Mouse (Mus musculus) thymus, adult 2 months (tissue): ENCODE data around the gene Zcchc4. TPM values are rescaled to one million over a fixed set of nuclear protein-coding genes. Genes with fewer than 3 reads are reported as not detected.

Experiments used
- DNase-seq: peaks from one replicate; pipeline ENCODE4 v3.0.0; 2021
- H3K27ac ChIP-seq: fragments of 200-500 bp; 2 replicates; pipeline ENCODE4 v1.5.1; 2012; ENCODE audit warnings: low read length, control low read depth; ENCODE audit not compliant: control insufficient read depth, insufficient read depth
- H3K27me3 ChIP-seq: fragments of 200-500 bp; 2 replicates; pipeline ENCODE4 v1.6.1; 2012; ENCODE audit warnings: mild to moderate bottlenecking, low read length, moderate library complexity, mixed read lengths; ENCODE audit not compliant: control insufficient read depth, insufficient read depth
- H3K36me3 ChIP-seq: fragments of 200-500 bp; 2 replicates; pipeline ENCODE4 v1.6.1; 2012; ENCODE audit warnings: mild to moderate bottlenecking, low read length, moderate library complexity; ENCODE audit not compliant: control insufficient read depth, insufficient read depth
- H3K4me1 ChIP-seq: fragments of 200-500 bp; replicated peaks from 2 replicates; pipeline ENCODE4 v1.6.1; 2012; ENCODE audit warnings: low read length; ENCODE audit not compliant: control insufficient read depth, insufficient read depth
- H3K4me3 ChIP-seq: fragments of 200-500 bp; 2 replicates; pipeline ENCODE4 v1.5.1; 2012; ENCODE audit warnings: mild to moderate bottlenecking, low read length, control low read depth, moderate library complexity; ENCODE audit not compliant: control insufficient read depth, insufficient read depth
- CTCF ChIP-seq: fragments of 200-500 bp; IDR thresholded peaks from 2 replicates; pipeline ENCODE4 v1.5.1; 2012; ENCODE audit warnings: mild to moderate bottlenecking, control low read depth, low read length, moderate library complexity, borderline replicate concordance; ENCODE audit not compliant: control insufficient read depth, poor library complexity, insufficient read depth; ENCODE audit errors: extremely low read depth
- POLR2A ChIP-seq: fragments of 200-500 bp; IDR thresholded peaks from 2 replicates; pipeline ENCODE4 v1.6.1; 2012; ENCODE audit warnings: mild to moderate bottlenecking, low read length, control low read depth, moderate library complexity; ENCODE audit not compliant: control insufficient read depth, poor library complexity, insufficient read depth; ENCODE audit errors: extremely low read depth
- WGBS: fragments of 180-500 bp; shearing (Covaris S2); methylation state at CpG from one replicate; pipeline ENCODE4 v1.1.7; 2018; 5-methylcytosine and 5-hydroxymethylcytosine counted together
- polyA plus RNA-seq: library from polyadenylated mRNA; depleted of rRNA; stranded (reverse); fragments of >200 nt; gene quantifications from 2 replicates; pipeline ENCODE4 v1.2.3, GENCODE M21; 2012

Gene Zcchc4
- polyA plus RNA-seq, 1 experiment, result 10.2 TPM

DNA sequence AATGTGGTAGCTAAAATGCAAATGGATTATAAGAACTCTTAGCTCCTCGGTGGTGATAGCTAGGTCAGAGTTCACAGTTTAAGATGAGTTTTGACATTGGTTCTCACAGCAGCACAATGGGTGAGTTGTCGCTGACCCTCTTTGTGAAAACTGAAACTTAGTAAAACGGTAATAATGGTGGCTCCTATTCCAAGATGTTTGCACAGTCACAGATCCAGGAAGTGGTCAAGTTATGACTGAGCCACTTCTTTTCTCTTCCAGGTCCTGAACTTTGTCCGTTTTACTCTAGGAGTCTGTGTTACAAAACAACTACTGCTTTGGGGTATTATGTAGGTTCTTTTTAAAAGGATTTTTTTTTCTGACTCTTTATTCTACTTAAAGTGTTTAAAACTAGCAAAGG lies 32.0 kb upstream of the Zcchc4 start:
- peaks cover 2% of the 10 kb centered on the region; the same call in 1 of the 2 replicates for H3K4me1 ChIP-seq
- H3K27ac ChIP-seq, result no peak overlapping the region
- no peaks in the 10 kb centered on the region for H3K36me3 ChIP-seq
- TF ChIP-seq CTCF, result no peak
- TF ChIP-seq POLR2A, result no peak
- no peak for DNase-seq
- no peaks in the 10 kb centered on the region for H3K27me3 ChIP-seq
- 23% methylated on average over 4 of the region's 4 CpGs for WGBS
- no peak overlapping the region for H3K4me3 ChIP-seq

GRCm38 (mm10) chr5:52746920-52747319 lies 28.3 kb upstream of the Zcchc4 start:
- no peak for DNase-seq
- no peaks in the 10 kb centered on the region for H3K36me3 ChIP-seq
- TF ChIP-seq POLR2A (no peak), CTCF (no peak)
- no peaks in the 10 kb centered on the region for H3K27me3 ChIP-seq
- no peak overlapping the region for H3K4me3 ChIP-seq
- peaks cover 2% of the 10 kb centered on the region; the same call in 1 of the 2 replicates for H3K4me1 ChIP-seq
- no peak overlapping the region for H3K27ac ChIP-seq

DNA sequence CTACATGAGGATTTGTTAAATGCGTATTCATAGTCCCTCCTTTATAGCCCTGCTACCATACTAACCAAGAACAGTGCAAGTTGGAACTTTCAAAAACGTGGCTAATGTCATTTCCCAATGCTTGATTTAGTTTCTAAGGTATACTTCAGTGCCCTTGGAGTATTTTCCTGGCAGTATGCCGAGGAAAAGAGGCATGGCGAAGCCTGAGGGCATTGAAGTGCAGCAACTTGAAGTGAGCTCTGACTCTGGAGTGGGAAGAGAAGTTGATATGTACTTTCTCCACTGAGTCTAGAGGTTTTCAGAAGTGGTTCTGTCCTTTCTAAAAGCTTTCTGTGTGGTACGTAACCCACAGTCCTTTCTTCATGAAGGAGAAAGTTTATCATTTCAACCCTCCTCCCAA lies 26.5 kb upstream of the Zcchc4 start:
- WGBS, result 92% methylated on average over 5 of the region's 5 CpGs
- Histone ChIP-seq H3K36me3 (no peaks in the 10 kb centered on the region), H3K4me3 (no peak overlapping the region), H3K27me3 (no peaks in the 10 kb centered on the region), H3K4me1 (no peaks in the 10 kb centered on the region), H3K27ac (no peak overlapping the region)
- TF ChIP-seq CTCF, result no peak
- no peak for TF ChIP-seq POLR2A
- DNase-seq, result no peak

GRCm38 (mm10) chr5:52753146-52753545 lies 22.1 kb upstream of the Zcchc4 start:
- Histone ChIP-seq H3K36me3 (no peaks in the 10 kb centered on the region; the same call in 1 of the 2 replicates), H3K4me1 (no peaks in the 10 kb centered on the region), H3K27me3 (no peaks in the 10 kb centered on the region), H3K4me3 (no peak overlapping the region), H3K27ac (no peak overlapping the region)
- 92% methylated on average over 9 of the region's 9 CpGs for WGBS
- no peak for DNase-seq
- TF ChIP-seq POLR2A (no peak), CTCF (no peak)

- no peaks in the 10 kb centered on the region; the same call in 1 of the 2 replicates for H3K36me3 ChIP-seq
- H3K4me1 ChIP-seq, result no peaks in the 10 kb centered on the region
- H3K27me3 ChIP-seq, result no peaks in the 10 kb centered on the region
- no peak overlapping the region for H3K4me3 ChIP-seq
- no peak for TF ChIP-seq POLR2A
- no peak for TF ChIP-seq CTCF
- no peak overlapping the region for H3K27ac ChIP-seq
- DNase-seq, result no peak
These were observed 21.0 kb upstream of the Zcchc4 start for GRCm38 (mm10) chr5:52754196-52754595.

DNA sequence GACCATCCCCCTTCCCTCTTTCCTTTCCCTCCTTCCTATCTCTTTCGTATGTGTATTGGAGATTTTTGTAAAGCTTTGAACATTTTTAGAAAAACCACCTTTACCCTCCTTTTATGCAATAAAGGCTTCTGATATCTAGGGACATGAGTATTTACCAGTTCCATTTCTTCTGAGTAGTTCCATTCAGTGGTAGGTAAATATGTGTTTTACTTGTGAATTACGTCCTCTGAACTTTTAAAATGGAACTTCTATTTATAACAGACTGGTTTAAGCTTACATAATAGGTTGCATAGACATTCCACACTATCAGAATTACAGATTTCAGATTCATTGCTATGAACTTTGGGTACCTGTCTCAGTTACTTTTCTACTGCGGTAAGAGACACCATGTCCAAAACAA lies 19.9 kb upstream of the Zcchc4 start:
- 96% methylated on average over 3 of the region's 3 CpGs for WGBS
- Histone ChIP-seq H3K4me3 (no peak overlapping the region), H3K4me1 (no peaks in the 10 kb centered on the region), H3K36me3 (no peaks in the 10 kb centered on the region; the same call in 1 of the 2 replicates), H3K27me3 (no peaks in the 10 kb centered on the region), H3K27ac (no peak overlapping the region)
- no peak for DNase-seq
- no peak for TF ChIP-seq CTCF
- no peak for TF ChIP-seq POLR2A

DNA sequence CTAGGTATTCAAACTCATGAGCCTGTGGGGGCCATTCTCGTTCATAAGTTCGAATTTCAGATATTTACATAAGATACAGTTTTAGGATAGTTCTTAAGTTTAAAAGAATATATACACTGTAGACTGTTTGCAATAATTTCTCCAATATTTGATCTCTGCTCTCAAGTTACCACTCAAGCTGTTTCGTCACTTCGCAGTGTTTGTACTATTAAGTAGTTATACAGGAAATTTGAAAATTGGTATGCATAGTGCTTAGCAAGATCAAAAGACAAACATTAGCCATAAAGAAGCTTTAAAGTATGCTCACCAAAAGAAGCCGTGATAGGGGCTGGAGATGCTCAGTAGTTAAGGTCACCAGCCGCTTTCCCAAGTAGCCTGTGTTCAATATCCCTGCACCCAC lies 19.2 kb upstream of the Zcchc4 start:
- TF ChIP-seq POLR2A, result no peak
- no peak for TF ChIP-seq CTCF
- WGBS, result 97% methylated on average over 6 of the region's 6 CpGs
- Histone ChIP-seq H3K27me3 (no peaks in the 10 kb centered on the region), H3K27ac (no peak overlapping the region), H3K4me1 (no peaks in the 10 kb centered on the region), H3K4me3 (no peak overlapping the region), H3K36me3 (no peaks in the 10 kb centered on the region; the same call in 1 of the 2 replicates)
- no peak for DNase-seq
